Mouse (Mus musculus) forebrain, embryonic 15.5 days (tissue): ENCODE measurements around the gene Map7d1. TPM values are rescaled to one million over a fixed set of nuclear protein-coding genes. Genes with fewer than 3 reads are reported as not detected.

Source experiments
- ATAC-seq: fragments of 200-750 bp; cut with Nextera tagmentation; replicated peaks from 2 replicates; pipeline ENCODE4 v1.8.0; 2017; ENCODE audit warnings: mild to moderate bottlenecking, moderate TSS enrichment, moderate library complexity
- H3K27ac ChIP-seq: fragments of 300-500 bp; sonication (generic); replicated peaks from 2 replicates; pipeline ENCODE4 v1.5.1; 2015; ENCODE audit warnings: mild to moderate bottlenecking, inconsistent platforms
- H3K27me3 ChIP-seq: fragments of 300-500 bp; sonication (generic); 2 replicates; pipeline ENCODE4 v1.6.1; 2015; ENCODE audit warnings: inconsistent platforms
- H3K36me3 ChIP-seq: fragments of 300-500 bp; sonication (generic); 2 replicates; pipeline ENCODE4 v1.6.1; 2015; ENCODE audit warnings: mild to moderate bottlenecking, inconsistent platforms
- H3K4me1 ChIP-seq: fragments of 300-500 bp; sonication (generic); 2 replicates; pipeline ENCODE4 v1.6.1; 2015; ENCODE audit warnings: inconsistent platforms
- H3K4me2 ChIP-seq: fragments of 300-500 bp; sonication (generic); replicated peaks from 2 replicates; pipeline ENCODE4 v1.6.1; 2015; ENCODE audit warnings: mild to moderate bottlenecking, inconsistent platforms
- H3K4me3 ChIP-seq: fragments of 300-500 bp; sonication (generic); 2 replicates; pipeline ENCODE4 v1.5.1; 2015; ENCODE audit warnings: mild to moderate bottlenecking, inconsistent platforms
- H3K9ac ChIP-seq: fragments of 300-500 bp; sonication (generic); replicated peaks from 2 replicates; pipeline ENCODE4 v1.6.1; 2015; ENCODE audit warnings: mild to moderate bottlenecking, inconsistent platforms
- H3K9me3 ChIP-seq: fragments of 300-500 bp; sonication (generic); 2 replicates; pipeline ENCODE4 v1.6.1; 2016; ENCODE audit warnings: inconsistent platforms
- WGBS: fragments of 180-500 bp; shearing (Covaris S2); methylation state at CpG from one replicate; pipeline ENCODE4 v1.1.7; 2015; ENCODE audit warnings: mixed read lengths; 5-methylcytosine and 5-hydroxymethylcytosine counted together
- polyA plus RNA-seq: library from polyadenylated mRNA; unstranded; fragments of >200 nt; fragmentation: Nextera tagmentation; extraction: Ambion mirVana; gene quantifications from 2 replicates; pipeline ENCODE4 v1.2.1, GENCODE M21; 2015

The Map7d1 gene
- polyA plus RNA-seq, 1 experiment from 2014 or later, result 76.8 TPM

DNA sequence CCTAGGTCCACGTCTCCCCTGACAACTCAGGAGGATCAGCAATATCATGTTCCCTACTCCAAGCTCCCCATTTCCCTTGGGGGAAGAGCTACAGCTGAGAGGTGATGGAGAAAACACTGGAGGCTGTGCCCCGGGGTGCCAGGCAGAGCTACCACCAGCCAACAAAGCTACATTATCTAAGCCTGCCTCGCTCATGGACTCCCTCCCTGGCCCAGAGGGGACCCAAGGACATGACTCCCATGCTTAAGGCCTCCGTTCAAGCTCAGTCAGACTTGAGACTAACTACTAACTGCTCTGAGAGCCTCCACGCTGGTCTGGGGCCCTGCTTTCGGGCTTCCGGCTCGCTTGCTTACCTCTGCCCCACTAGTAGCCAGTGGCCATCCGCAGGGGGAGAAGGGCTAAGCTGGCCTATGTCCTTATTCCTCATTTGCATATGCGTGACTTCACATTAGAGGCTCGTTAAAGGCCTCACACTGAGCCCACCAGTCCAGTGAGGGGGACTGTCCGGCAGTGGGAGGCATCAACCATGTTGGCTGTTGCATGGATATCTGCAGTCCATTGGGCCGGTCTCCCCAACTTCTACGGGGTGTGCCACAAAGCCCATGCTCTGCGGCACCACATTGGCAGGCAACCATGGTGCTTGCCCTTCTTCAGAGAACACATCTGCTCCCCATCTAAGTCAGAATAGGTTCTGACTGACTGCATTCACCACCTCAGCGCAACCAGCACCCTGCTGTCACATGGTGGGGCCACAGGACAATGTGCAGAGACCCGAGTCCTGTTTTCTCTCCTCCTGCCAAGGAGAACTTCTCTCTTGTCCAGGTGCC is 3.5 kb downstream of the Map7d1 start:
- Histone ChIP-seq H3K4me3 (no peak overlapping the region), H3K9ac (peak overlapping the region; percentile 16; the same call in 1 of the 2 replicates), H3K27me3 (no peaks in the 10 kb centered on the region), H3K36me3 (no peaks in the 10 kb centered on the region), H3K4me2 (peak overlapping the region; percentile 18; the same call in 1 of the 2 replicates), H3K9me3 (no peaks in the 10 kb centered on the region), H3K4me1 (peaks cover 79% of the 10 kb centered on the region), H3K27ac (no peak overlapping the region)
- WGBS, result 67% methylated on average over 17 of the region's 17 CpGs
- ATAC-seq, result no peak

DNA sequence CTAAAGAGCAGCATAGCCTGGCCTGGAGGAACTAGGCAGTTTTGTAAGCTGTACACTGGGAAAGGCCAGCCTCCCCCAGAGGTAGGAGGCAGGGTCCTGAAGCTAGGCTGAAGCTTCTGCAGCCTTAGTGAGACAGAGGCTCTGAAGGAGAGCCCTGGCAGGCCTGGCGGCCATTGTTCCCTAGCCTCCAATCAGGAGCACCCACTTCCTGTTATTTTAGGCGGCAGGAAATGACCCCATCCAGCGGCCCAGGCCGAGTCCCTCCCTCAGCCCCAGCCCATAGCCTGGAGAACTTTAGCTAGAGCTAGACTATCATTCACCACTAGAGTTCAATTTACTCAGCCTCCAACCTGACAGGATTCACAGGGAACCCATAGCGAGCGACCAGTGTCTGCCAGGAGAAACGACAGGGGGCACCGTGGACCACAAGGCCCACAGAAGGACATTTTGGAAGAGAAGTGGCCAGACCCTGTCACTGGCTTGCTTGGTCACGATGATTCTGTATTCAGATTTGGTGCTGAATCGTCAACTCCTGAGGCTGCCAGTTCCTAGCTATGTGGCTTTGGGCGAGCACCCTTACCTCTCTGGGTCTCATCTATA is 4.4 kb downstream of the Map7d1 start:
- H3K9ac ChIP-seq, result 0 out of 2 replicates have a peak overlapping the region, but pooled peaks have one; percentile 16
- no peak overlapping the region for H3K27ac ChIP-seq
- no peaks in the 10 kb centered on the region for H3K36me3 ChIP-seq
- no peak overlapping the region for H3K4me3 ChIP-seq
- no peaks in the 10 kb centered on the region for H3K9me3 ChIP-seq
- ATAC-seq, result no peak
- 69% methylated on average over 11 of the region's 11 CpGs for WGBS
- H3K27me3 ChIP-seq, result no peaks in the 10 kb centered on the region
- H3K4me2 ChIP-seq, result no peak overlapping the region
- peaks cover 76% of the 10 kb centered on the region for H3K4me1 ChIP-seq

DNA sequence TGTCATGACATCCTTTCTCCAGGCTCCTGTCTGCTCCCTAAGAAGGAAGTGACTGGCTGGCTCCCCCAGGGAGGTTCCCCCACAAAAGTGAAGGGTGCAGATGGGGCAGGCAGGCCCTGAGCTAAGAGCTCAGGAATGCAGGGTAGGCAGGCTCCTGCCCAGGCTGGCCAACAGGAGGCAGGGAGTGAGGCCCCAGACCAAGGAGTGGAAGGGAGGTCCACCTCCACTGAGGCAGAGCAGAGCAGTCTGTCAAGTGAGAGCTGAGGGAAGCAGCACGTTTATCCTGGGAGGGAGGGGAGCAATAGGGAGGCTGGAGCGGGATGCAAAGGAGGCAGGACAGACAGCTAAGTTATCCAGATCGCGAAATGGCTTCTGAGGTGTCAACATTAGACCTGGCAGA is 5.5 kb downstream of the Map7d1 start:
- Histone ChIP-seq H3K9me3 (no peaks in the 10 kb centered on the region), H3K27ac (no peak overlapping the region), H3K9ac (no peak overlapping the region), H3K4me1 (peaks cover 77% of the 10 kb centered on the region), H3K27me3 (no peaks in the 10 kb centered on the region), H3K4me3 (no peak overlapping the region), H3K4me2 (no peak overlapping the region), H3K36me3 (no peaks in the 10 kb centered on the region)
- no peak for ATAC-seq
- WGBS, result 54% methylated on average over 4 of the region's 4 CpGs

DNA sequence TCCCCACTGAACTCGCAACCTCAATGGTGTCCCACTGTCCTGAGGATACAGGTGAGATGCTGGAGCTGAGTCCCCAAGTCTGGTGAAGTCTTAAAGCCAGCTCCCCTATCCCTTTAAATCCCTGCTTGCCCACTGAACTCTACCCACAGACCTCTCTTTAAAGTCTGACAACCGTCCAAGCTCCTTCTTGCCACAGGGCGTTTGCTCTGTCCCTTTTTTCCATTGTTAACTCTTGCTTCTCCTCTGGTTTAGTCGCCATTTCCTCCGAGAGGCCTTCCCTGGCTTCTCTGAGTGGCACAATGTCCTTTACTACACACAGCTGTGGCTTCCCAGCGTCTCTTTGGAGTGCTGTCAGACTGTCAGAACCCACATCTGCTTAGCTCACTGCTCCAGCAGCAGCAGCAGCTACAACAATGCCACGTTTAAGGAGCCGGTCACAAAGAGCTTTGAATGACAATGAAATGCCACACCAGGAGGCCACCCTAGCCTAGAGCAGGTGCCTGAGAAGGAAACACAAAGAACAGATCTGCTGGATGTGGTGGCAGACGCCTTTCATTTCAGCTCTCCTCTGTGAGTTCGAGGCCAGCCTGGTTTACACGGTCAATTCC is 7.8 kb downstream of the Map7d1 start:
- no peak overlapping the region for H3K9ac ChIP-seq
- no peaks in the 10 kb centered on the region for H3K27me3 ChIP-seq
- H3K36me3 ChIP-seq, result no peaks in the 10 kb centered on the region
- 9% methylated on average over 11 of the region's 11 CpGs for WGBS
- peak overlapping the region; percentile 52 for H3K27ac ChIP-seq
- H3K4me3 ChIP-seq, result no peak overlapping the region
- peaks cover 59% of the 10 kb centered on the region for H3K4me1 ChIP-seq
- no peak for ATAC-seq
- no peak overlapping the region for H3K4me2 ChIP-seq
- no peaks in the 10 kb centered on the region for H3K9me3 ChIP-seq

DNA sequence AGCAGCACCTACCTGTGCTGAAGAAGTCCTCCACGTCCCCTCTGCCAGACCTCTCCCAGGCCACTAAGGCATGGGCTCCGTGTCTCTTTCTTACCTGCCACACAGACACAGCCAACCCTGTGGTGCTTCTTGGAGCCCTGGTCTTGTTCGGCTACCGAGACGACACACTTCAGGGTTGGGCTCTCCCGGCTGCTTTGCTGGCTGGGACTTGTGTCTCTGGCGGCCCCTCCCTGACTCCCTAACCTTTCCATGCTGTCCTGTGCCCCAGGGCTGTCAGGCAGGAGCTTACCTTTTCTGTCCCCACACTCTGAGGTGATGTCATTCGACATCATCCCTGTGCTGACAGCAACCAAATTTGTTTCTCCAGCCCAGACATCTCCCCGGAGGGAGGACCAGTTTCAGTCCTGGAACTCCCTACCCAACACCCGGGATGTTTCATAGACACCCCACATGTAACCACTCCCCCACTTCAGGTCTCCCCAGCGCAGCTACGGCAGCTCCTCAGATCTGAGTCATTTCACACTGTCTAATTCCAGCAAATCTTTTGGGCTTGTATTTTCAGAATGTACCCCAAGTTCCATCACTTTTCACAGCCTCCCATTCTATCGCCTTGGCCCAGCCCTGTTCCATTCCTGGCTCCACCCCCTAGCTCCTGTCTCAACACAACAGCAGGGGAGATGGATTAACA is 9.8 kb downstream of the Map7d1 start:
- H3K4me1 ChIP-seq, result peaks cover 39% of the 10 kb centered on the region
- H3K4me2 ChIP-seq, result no peak overlapping the region
- peaks cover 8% of the 10 kb centered on the region for H3K36me3 ChIP-seq
- H3K9me3 ChIP-seq, result no peaks in the 10 kb centered on the region
- H3K9ac ChIP-seq, result no peak overlapping the region
- 85% methylated on average over 13 of the region's 13 CpGs for WGBS
- no peak overlapping the region for H3K4me3 ChIP-seq
- H3K27ac ChIP-seq, result no peak overlapping the region
- no peak for ATAC-seq
- no peaks in the 10 kb centered on the region for H3K27me3 ChIP-seq

DNA sequence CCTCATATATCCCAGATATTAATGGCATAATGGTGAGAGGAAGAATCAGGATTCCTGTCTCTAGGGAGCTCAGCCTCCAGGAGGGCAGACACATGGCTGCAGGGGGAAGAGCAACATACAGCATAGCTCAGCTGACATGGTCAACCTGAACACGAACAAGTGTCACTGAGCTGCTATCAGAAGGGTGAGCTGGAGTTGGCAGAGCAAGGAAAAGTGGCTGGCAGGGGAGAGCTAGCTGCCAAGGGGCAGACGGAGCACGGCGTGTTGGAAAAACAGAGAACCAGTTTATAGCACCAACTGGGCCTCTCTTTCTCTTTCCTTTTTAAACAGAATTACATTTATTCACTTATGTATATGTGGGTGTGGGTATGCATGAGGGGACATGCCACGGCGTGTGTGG is 13.6 kb downstream of the Map7d1 start:
- peaks cover 39% of the 10 kb centered on the region for H3K36me3 ChIP-seq

DNA sequence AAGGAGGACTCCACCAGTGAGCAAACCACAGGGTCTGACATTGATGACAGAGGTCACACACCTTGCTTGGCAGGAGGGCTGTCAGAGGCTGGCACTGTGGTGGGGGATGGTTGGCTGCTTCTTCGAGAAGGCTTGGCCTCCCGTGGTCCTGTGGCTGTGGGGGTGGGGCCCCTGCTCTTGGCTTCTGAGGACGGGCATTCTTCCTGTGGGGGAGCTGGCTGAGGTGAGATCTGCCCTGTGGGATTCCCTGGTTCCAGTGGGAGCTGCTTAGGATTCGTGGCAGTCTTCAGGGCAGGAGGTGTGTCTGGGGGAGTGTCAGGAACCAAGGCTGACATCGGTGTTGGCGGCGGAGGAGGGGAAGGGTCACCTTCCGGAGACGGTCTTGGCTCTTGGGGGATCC is 14.2 kb downstream of the Map7d1 start:
- ATAC-seq, result no peak
- no peak overlapping the region for H3K27ac ChIP-seq
- H3K4me2 ChIP-seq, result no peak overlapping the region
- H3K36me3 ChIP-seq, result peaks cover 43% of the 10 kb centered on the region
- H3K9me3 ChIP-seq, result no peaks in the 10 kb centered on the region
- H3K4me3 ChIP-seq, result no peak overlapping the region
- H3K9ac ChIP-seq, result no peak overlapping the region
- 0 out of 2 replicates have a peak, but pooled peaks cover 4% of the 10 kb centered on the region for H3K4me1 ChIP-seq
- WGBS, result 63% methylated on average over 9 of the region's 9 CpGs
- no peaks in the 10 kb centered on the region for H3K27me3 ChIP-seq

More for the DNA sequence above, 13.6 kb downstream of the Map7d1 start:
- 0 out of 2 replicates have a peak, but pooled peaks cover 6% of the 10 kb centered on the region for H3K4me1 ChIP-seq
- H3K4me3 ChIP-seq, result no peak overlapping the region
- H3K9ac ChIP-seq, result no peak overlapping the region
- ATAC-seq, result no peak
- no peaks in the 10 kb centered on the region for H3K9me3 ChIP-seq
- H3K27ac ChIP-seq, result no peak overlapping the region
- no peak overlapping the region for H3K4me2 ChIP-seq
- H3K27me3 ChIP-seq, result no peaks in the 10 kb centered on the region
- WGBS, result 92% methylated on average over 6 of the region's 6 CpGs

DNA sequence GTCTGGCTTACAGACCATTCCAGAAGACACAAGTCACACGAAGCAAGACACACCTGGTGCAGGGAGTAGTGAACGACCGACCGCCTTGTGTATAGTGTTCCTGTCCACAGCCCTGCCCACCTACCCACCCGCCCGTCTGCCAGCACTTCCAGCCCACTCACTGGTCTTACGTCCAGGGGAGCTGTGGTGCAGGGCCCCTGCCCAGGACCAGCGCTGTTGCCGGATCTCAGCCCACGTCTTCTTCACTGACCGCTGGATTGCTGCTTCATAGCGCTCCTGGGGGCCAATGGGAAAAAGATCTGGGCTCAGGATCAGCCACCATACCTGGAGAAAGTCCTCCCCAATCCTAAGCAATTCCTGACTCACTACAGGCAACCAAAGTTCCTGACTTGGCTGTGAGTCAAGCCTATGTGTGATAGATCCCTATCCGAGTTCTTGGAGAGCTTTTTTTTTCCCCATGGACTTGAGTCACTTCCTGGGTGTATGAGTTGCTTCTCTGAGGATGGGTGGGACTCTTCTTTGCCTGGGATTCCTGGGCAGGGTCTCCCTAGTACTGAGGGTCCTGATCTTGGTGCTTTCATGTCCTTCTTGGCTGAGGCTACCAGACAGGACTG is 16.2 kb downstream of the Map7d1 start:
- Histone ChIP-seq H3K27me3 (no peaks in the 10 kb centered on the region), H3K4me2 (no peak overlapping the region), H3K27ac (no peak overlapping the region), H3K9ac (no peak overlapping the region), H3K4me1 (no peaks in the 10 kb centered on the region), H3K36me3 (peaks cover 63% of the 10 kb centered on the region), H3K4me3 (no peak overlapping the region), H3K9me3 (no peaks in the 10 kb centered on the region)
- ATAC-seq, result no peak
- WGBS, result 95% methylated on average over 13 of the region's 13 CpGs

DNA sequence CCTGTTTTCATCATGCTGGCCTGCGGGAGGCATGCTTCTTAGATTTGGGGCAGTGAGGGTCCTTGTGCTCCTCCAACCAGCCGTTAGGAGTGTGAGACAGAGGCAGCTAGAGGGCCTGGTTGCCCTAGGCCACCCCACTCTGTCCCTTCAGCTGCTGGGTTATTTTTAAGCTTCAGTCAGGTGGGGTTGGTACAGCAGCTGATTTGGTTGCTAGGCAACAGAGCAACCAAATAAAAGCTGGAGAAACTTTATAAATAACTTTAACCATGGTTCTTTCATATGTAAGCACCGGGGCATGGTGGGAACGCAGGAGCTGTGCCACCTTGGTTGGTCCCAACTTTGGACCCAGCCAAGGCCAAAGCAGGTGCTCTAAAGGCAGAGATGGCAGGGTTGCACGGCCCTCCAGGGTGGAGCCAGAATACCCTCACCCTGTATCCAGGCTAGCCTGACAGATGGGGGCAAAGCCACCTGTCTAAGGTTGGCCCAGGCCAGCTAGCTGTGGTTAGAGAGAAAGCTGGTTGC is 18.4 kb downstream of the Map7d1 start:
- H3K9me3 ChIP-seq, result no peaks in the 10 kb centered on the region
- ATAC-seq, result no peak
- no peak overlapping the region for H3K27ac ChIP-seq
- H3K9ac ChIP-seq, result no peak overlapping the region
- no peak overlapping the region for H3K4me2 ChIP-seq
- no peak overlapping the region for H3K4me3 ChIP-seq
- H3K4me1 ChIP-seq, result no peaks in the 10 kb centered on the region
- H3K27me3 ChIP-seq, result no peaks in the 10 kb centered on the region
- 62% methylated on average over 5 of the region's 5 CpGs for WGBS
- peaks cover 85% of the 10 kb centered on the region for H3K36me3 ChIP-seq

DNA sequence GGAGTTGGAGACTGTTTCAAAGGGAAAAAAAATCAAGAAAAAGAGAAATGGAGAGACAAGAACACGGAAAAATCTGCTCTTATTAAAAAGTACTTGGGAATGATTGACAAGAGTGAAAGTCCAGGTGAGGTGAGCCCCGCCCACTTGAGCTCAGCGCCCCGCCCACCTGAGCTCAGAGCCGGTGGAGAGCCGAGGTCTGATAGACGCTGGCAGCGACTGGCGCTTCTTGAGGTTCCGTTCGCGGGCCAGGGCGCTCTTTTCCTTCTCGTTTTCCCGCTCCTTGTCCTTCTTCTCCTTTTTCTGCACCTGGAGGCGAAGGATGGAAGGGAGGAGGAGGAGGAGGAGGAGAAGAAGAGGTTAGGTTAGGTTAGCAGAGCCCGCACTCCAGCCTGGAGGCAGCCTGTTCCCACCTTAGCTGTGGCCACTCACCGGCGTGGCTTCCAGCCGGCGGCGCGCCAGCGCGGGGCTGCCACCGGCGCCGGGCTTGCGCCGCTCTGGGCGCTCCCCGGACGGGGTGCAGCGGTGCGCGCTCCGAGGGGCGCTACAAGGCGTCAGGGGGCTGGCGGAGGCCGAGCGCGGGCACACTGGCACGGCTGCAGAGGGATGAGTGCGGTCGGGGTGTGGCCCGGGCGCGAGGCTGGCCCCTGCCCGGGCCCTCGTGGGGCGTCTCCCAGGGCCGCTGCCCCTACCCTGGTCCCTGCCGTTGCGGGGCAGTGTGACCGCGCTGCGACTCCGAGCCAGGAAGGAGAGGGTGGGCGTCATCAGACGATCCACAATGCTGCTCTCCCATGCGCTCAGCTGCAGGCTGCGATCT is 19.5 kb downstream of the Map7d1 start:
- H3K4me1 ChIP-seq, result no peaks in the 10 kb centered on the region
- ATAC-seq, result no peak
- H3K4me2 ChIP-seq, result no peak overlapping the region
- H3K27me3 ChIP-seq, result no peaks in the 10 kb centered on the region
- H3K27ac ChIP-seq, result no peak overlapping the region
- no peak overlapping the region for H3K4me3 ChIP-seq
- H3K9me3 ChIP-seq, result no peaks in the 10 kb centered on the region
- WGBS, result 52% methylated on average over 60 of the region's 63 CpGs
- H3K36me3 ChIP-seq, result peaks cover 91% of the 10 kb centered on the region
- no peak overlapping the region for H3K9ac ChIP-seq

DNA sequence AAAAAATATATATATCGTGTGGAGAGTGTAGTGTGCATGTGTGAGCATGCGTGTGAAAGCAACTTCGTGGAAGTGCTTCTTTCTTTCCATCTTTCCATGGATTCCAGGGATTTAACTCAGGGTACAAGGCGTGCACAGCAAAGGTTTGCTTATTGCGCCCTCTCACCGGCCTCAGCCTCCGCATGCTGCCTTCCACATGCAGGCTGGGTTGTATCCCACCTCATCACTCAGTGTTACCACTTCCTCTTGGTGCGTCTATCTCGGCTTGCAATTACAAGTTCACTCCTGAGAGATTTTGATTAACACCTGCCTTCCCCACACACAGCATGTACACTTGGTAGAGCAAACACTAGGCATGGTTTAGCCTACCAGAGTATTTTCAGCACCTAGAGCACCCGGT is 21.0 kb downstream of the Map7d1 start:
- Histone ChIP-seq H3K27ac (no peak overlapping the region), H3K4me1 (no peaks in the 10 kb centered on the region), H3K4me2 (no peak overlapping the region), H3K9me3 (no peaks in the 10 kb centered on the region), H3K27me3 (no peaks in the 10 kb centered on the region), H3K4me3 (no peak overlapping the region), H3K36me3 (peaks cover 92% of the 10 kb centered on the region), H3K9ac (no peak overlapping the region)
- no peak for ATAC-seq
- 92% methylated on average over 10 of the region's 10 CpGs for WGBS
